Mouse (Mus musculus): ENCODE data around the gene Pou2f2. TPM values are rescaled to one million over a fixed set of nuclear protein-coding genes. Genes with fewer than 3 reads are reported as not detected.

Pou2f2 gene
- total RNA-seq, 4 experiments from 2014 or later, result 0.90 to 3.5 (median 1.7) TPM

- DNase-seq, result no peak
Measured at GRCm38 (mm10) chr7:25141761-25142160, 37.8 kb downstream of the Pou2f2 start.

- no peak for DNase-seq
Measured at GRCm38 (mm10) chr7:25137553-25137952, 42.0 kb downstream of the Pou2f2 start.

GRCm38 (mm10) chr7:25133092-25134049 is 46.2 kb downstream of the Pou2f2 start:
- peak; percentile 54 for DNase-seq

- no peak for DNase-seq
Measured at GRCm38 (mm10) chr7:25132318-25132960, 47.1 kb downstream of the Pou2f2 start.

GRCm38 (mm10) chr7:25131247-25131646 is 48.3 kb downstream of the Pou2f2 start:
- DNase-seq, result no peak

GRCm38 (mm10) chr7:25130565-25130964 is 49.0 kb downstream of the Pou2f2 start:
- no peak for DNase-seq

- DNase-seq, result no peak
Measured at GRCm38 (mm10) chr7:25129390-25129979, 50.0 kb downstream of the Pou2f2 start.

- no peak for DNase-seq
Measured at GRCm38 (mm10) chr7:25127971-25128370, 51.6 kb downstream of the Pou2f2 start.

GRCm38 (mm10) chr7:25125716-25126281 is 53.7 kb downstream of the Pou2f2 start:
- no peak for DNase-seq

- no peak for DNase-seq
Measured at GRCm38 (mm10) chr7:25121240-25121786, 58.2 kb downstream of the Pou2f2 start.

GRCm38 (mm10) chr7:25120061-25120834 is 59.3 kb downstream of the Pou2f2 start:
- DNase-seq, result no peak

- DNase-seq, result no peak
Measured at GRCm38 (mm10) chr7:25112956-25113603, 66.4 kb downstream of the Pou2f2 start.

GRCm38 (mm10) chr7:25112178-25112955 is 67.2 kb downstream of the Pou2f2 start:
- DNase-seq, result no peak

- no peak for DNase-seq
Measured at GRCm38 (mm10) chr7:25110336-25110735, 69.2 kb downstream of the Pou2f2 start.

- no peak for DNase-seq
Measured at GRCm38 (mm10) chr7:25109355-25109754, 70.2 kb downstream of the Pou2f2 start.

GRCm38 (mm10) chr7:25106790-25107502 is 72.6 kb downstream of the Pou2f2 start:
- DNase-seq, result no peak

- DNase-seq, result peak; percentile 53
Measured at GRCm38 (mm10) chr7:25105411-25106160, 73.9 kb downstream of the Pou2f2 start.

GRCm38 (mm10) chr7:25099581-25099980 is 79.9 kb downstream of the Pou2f2 start:
- DNase-seq, result no peak

GRCm38 (mm10) chr7:25098169-25098568 is 81.4 kb downstream of the Pou2f2 start:
- DNase-seq, result no peak

Measured in adrenal gland, adult 8-10 months (tissue).